Mouse (Mus musculus) Muller cell, postnatal 12 days (primary cell): Measurements from ENCODE around the gene Cdc42se1.

ENCODE experiments used
- DNase-seq: peaks from one replicate; pipeline ENCODE4 v3.0.0-alpha.2; 2015; ENCODE audit errors: inconsistent ontology term

Gene Cdc42se1

DNA sequence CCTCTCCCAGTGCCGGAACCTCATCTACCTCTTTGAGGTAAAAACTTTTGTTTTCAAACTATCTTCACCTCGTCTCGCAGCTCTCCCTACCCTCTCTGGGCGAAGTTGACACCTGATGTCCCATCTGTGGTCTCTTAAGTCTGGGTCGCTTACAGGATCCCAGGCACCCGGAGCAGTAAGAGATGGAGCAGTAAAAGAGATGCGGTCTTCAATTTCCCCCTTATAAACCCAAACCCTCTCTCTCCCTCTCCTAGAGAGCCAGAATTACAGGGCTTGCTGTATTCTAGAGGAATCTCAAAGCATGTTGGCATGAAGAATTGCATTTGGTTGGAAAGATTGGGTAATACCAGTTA lies 55.0 kb downstream of the Cdc42se1 start:
- no peak for DNase-seq

DNA sequence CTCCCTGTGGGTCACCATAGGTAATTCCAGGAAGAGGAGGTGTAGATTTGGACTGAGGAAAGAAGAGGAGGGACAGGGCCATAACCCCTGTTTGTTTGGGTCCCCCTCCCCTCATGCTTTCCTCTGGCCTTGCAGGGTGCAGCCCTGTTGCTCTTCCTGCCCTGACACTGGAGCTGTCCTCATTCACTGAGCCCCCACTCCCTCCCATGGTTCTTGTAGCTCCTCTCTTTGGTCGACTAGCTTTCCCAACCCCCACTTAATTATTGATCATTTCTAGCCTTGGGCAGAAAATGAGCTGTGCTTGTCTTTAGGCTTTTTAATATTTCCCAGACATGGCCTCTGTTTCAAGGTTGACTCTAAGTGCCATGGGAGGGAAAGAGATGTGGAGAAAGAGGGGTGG lies 55.5 kb downstream of the Cdc42se1 start:
- no peak for DNase-seq

GRCm38 (mm10) chr3:95284501-95285281 lies 56.2 kb downstream of the Cdc42se1 start:
- no peak for DNase-seq

DNA sequence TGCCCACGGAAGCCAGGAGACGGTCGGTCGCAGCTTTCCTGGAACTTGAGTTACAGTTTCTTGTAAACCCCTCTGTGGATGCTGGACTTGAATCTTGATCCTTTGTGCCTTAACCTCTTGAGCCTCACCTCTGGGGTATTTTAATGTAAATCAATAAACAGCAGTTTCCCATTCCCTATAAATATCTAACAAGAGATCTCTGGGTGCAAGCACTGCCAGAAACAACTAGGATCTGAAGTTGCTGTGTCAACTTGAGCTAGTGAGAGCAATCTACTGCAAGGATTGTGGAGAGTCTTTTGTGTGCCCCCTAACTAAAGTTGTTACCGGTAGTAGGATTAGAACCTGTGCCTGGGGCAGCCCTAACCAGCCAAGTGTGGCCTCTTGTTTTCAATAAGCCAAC lies 56.9 kb downstream of the Cdc42se1 start:
- DNase-seq: no peak
